Mouse (Mus musculus): ENCODE data around the gene Ndufa3. TPM values are rescaled to one million over a fixed set of nuclear protein-coding genes. Genes with fewer than 3 reads are reported as not detected.
"Not testable (repeated sequence)": the region's sequence is repeated elsewhere in the genome, so short reads cannot be mapped to it uniquely, and the experiment has no call there.

The Ndufa3 gene
- polyA plus RNA-seq, 1 experiment from 2014 or later: 440 TPM

- no peaks in the 10 kb centered on the region for H3K9me3 ChIP-seq
- H3K4me3 ChIP-seq: no peak overlapping the region
- 84% methylated on average over 3 of the region's 3 CpGs for WGBS
- no peaks in the 10 kb centered on the region for H3K4me1 ChIP-seq
- ATAC-seq (ENCODE audit: low FRiP score, low read depth): no peak
- H3K27me3 ChIP-seq: no peaks in the 10 kb centered on the region
- H3K9ac ChIP-seq: no peak overlapping the region
- no peak overlapping the region for H3K27ac ChIP-seq
- H3K4me2 ChIP-seq (replicated peaks): no peak overlapping the region
- no peaks in the 10 kb centered on the region for H3K36me3 ChIP-seq
Measured at GRCm38 (mm10) chr7:3590550-3590949, 26.6 kb upstream of the Ndufa3 start.

GRCm38 (mm10) chr7:3591534-3591933 lies 25.6 kb upstream of the Ndufa3 start:
- H3K9ac ChIP-seq: no peak overlapping the region
- 84% methylated on average over 1 of the region's 1 CpGs for WGBS
- no peak for ATAC-seq (ENCODE audit: low FRiP score, low read depth)

GRCm38 (mm10) chr7:3593855-3594254 lies 23.3 kb upstream of the Ndufa3 start:
- no peaks in the 10 kb centered on the region for H3K27me3 ChIP-seq
- no peak overlapping the region for H3K9ac ChIP-seq
- ATAC-seq (ENCODE audit: low FRiP score, low read depth): no peak
- no peak overlapping the region for H3K4me3 ChIP-seq
- H3K9me3 ChIP-seq: no peaks in the 10 kb centered on the region
- no peaks in the 10 kb centered on the region for H3K36me3 ChIP-seq
- no peaks in the 10 kb centered on the region for H3K4me1 ChIP-seq
- no peak overlapping the region for H3K4me2 ChIP-seq (replicated peaks)
- H3K27ac ChIP-seq: no peak overlapping the region

More at GRCm38 (mm10) chr7:3591534-3591933, 25.6 kb upstream of the Ndufa3 start:
- no peaks in the 10 kb centered on the region for H3K27me3 ChIP-seq
- no peak overlapping the region for H3K4me2 ChIP-seq (replicated peaks)
- H3K9me3 ChIP-seq: no peaks in the 10 kb centered on the region
- H3K27ac ChIP-seq: no peak overlapping the region
- no peaks in the 10 kb centered on the region for H3K4me1 ChIP-seq
- H3K36me3 ChIP-seq: no peaks in the 10 kb centered on the region
- no peak overlapping the region for H3K4me3 ChIP-seq

GRCm38 (mm10) chr7:3594686-3595085 lies 22.5 kb upstream of the Ndufa3 start:
- no peaks in the 10 kb centered on the region for H3K9me3 ChIP-seq
- no peak overlapping the region for H3K27ac ChIP-seq
- H3K27me3 ChIP-seq: no peaks in the 10 kb centered on the region
- H3K4me3 ChIP-seq: no peak overlapping the region
- H3K4me1 ChIP-seq: no peaks in the 10 kb centered on the region
- H3K36me3 ChIP-seq: no peaks in the 10 kb centered on the region
- 23% methylated on average over 5 of the region's 5 CpGs for WGBS
- ATAC-seq (ENCODE audit: low FRiP score, low read depth): no peak
- peak overlapping the region; percentile 17; the same call in 1 of the 2 replicates for H3K4me2 ChIP-seq (replicated peaks)
- H3K9ac ChIP-seq: no peak overlapping the region

GRCm38 (mm10) chr7:3595146-3595545 lies 22.0 kb upstream of the Ndufa3 start:
- Histone ChIP-seq H3K4me1 (no peaks in the 10 kb centered on the region), H3K4me2 (replicated peaks) (peak overlapping the region; percentile 17; the same call in 1 of the 2 replicates), H3K36me3 (no peaks in the 10 kb centered on the region), H3K9me3 (no peaks in the 10 kb centered on the region), H3K27me3 (no peaks in the 10 kb centered on the region), H3K9ac (no peak overlapping the region), H3K4me3 (no peak overlapping the region), H3K27ac (no peak overlapping the region)
- no peak for ATAC-seq (ENCODE audit: low FRiP score, low read depth)
- 10% methylated on average over 9 of the region's 9 CpGs for WGBS

GRCm38 (mm10) chr7:3597755-3598154 lies 19.4 kb upstream of the Ndufa3 start:
- not testable (repeated sequence) for H3K4me2 ChIP-seq (replicated peaks); H3K4me1 ChIP-seq; H3K27ac ChIP-seq; H3K9me3 ChIP-seq; H3K36me3 ChIP-seq; H3K9ac ChIP-seq; H3K27me3 ChIP-seq; H3K4me3 ChIP-seq; ATAC-seq (ENCODE audit: low FRiP score, low read depth)
- 47% methylated on average over 1 of the region's 1 CpGs for WGBS

- Histone ChIP-seq H3K4me1 (no peaks in the 10 kb centered on the region), H3K9ac (no peak overlapping the region), H3K4me2 (replicated peaks) (no peak overlapping the region), H3K36me3 (no peaks in the 10 kb centered on the region), H3K27me3 (no peaks in the 10 kb centered on the region), H3K27ac (no peak overlapping the region), H3K4me3 (no peak overlapping the region), H3K9me3 (no peaks in the 10 kb centered on the region)
- no peak for ATAC-seq (ENCODE audit: low FRiP score, low read depth)
- 15% methylated on average over 4 of the region's 4 CpGs for WGBS
Measured at GRCm38 (mm10) chr7:3601119-3601518, 16.1 kb upstream of the Ndufa3 start.

- Histone ChIP-seq H3K4me3 (no peak overlapping the region), H3K27me3 (no peaks in the 10 kb centered on the region), H3K9me3 (no peaks in the 10 kb centered on the region), H3K27ac (no peak overlapping the region), H3K4me2 (replicated peaks) (no peak overlapping the region), H3K36me3 (no peaks in the 10 kb centered on the region), H3K4me1 (no peaks in the 10 kb centered on the region), H3K9ac (no peak overlapping the region)
- no peak for ATAC-seq (ENCODE audit: low FRiP score, low read depth)
- WGBS: 28% methylated on average over 2 of the region's 2 CpGs
Measured at GRCm38 (mm10) chr7:3606798-3607197, 10.4 kb upstream of the Ndufa3 start.

- ATAC-seq (ENCODE audit: low FRiP score, low read depth): no peak
- WGBS: 69% methylated on average over 6 of the region's 6 CpGs
- H3K4me1 ChIP-seq: no peaks in the 10 kb centered on the region
Measured at GRCm38 (mm10) chr7:3607391-3607790, 9.8 kb upstream of the Ndufa3 start.

GRCm38 (mm10) chr7:3608668-3609067 lies 8.5 kb upstream of the Ndufa3 start:
- Histone ChIP-seq H3K4me1 (no peaks in the 10 kb centered on the region), H3K9ac (no peak overlapping the region), H3K9me3 (no peaks in the 10 kb centered on the region), H3K36me3 (no peaks in the 10 kb centered on the region), H3K27me3 (no peaks in the 10 kb centered on the region), H3K27ac (no peak overlapping the region), H3K4me2 (replicated peaks) (no peak overlapping the region), H3K4me3 (no peak overlapping the region)
- 93% methylated on average over 3 of the region's 3 CpGs for WGBS
- ATAC-seq (ENCODE audit: low FRiP score, low read depth): no peak

More at GRCm38 (mm10) chr7:3607391-3607790, 9.8 kb upstream of the Ndufa3 start:
- H3K4me3 ChIP-seq: no peak overlapping the region
- no peak overlapping the region for H3K9ac ChIP-seq
- H3K36me3 ChIP-seq: no peaks in the 10 kb centered on the region
- H3K9me3 ChIP-seq: no peaks in the 10 kb centered on the region
- no peak overlapping the region for H3K4me2 ChIP-seq (replicated peaks)
- no peak overlapping the region for H3K27ac ChIP-seq
- no peaks in the 10 kb centered on the region for H3K27me3 ChIP-seq

GRCm38 (mm10) chr7:3609082-3609481 lies 8.1 kb upstream of the Ndufa3 start:
- no peak overlapping the region for H3K9ac ChIP-seq

GRCm38 (mm10) chr7:3610437-3610836 lies 6.7 kb upstream of the Ndufa3 start:
- Histone ChIP-seq H3K9me3 (no peaks in the 10 kb centered on the region), H3K4me3 (no peak overlapping the region), H3K27ac (no peak overlapping the region), H3K9ac (no peak overlapping the region), H3K36me3 (no peaks in the 10 kb centered on the region), H3K4me1 (no peaks in the 10 kb centered on the region), H3K4me2 (replicated peaks) (no peak overlapping the region), H3K27me3 (no peaks in the 10 kb centered on the region)
- WGBS: 84% methylated on average over 3 of the region's 3 CpGs
- no peak for ATAC-seq (ENCODE audit: low FRiP score, low read depth)

More at GRCm38 (mm10) chr7:3609082-3609481, 8.1 kb upstream of the Ndufa3 start:
- no peaks in the 10 kb centered on the region for H3K9me3 ChIP-seq
- no peaks in the 10 kb centered on the region for H3K27me3 ChIP-seq
- H3K36me3 ChIP-seq: no peaks in the 10 kb centered on the region
- H3K27ac ChIP-seq: no peak overlapping the region
- no peak overlapping the region for H3K4me3 ChIP-seq
- no peak overlapping the region for H3K4me2 ChIP-seq (replicated peaks)
- WGBS: 42% methylated on average over 3 of the region's 3 CpGs
- no peak for ATAC-seq (ENCODE audit: low FRiP score, low read depth)
- no peaks in the 10 kb centered on the region for H3K4me1 ChIP-seq

GRCm38 (mm10) chr7:3611006-3611405 lies 6.2 kb upstream of the Ndufa3 start:
- H3K4me2 ChIP-seq (replicated peaks): no peak overlapping the region
- no peak overlapping the region for H3K27ac ChIP-seq
- no peaks in the 10 kb centered on the region for H3K9me3 ChIP-seq
- H3K9ac ChIP-seq: no peak overlapping the region
- no peaks in the 10 kb centered on the region for H3K4me1 ChIP-seq
- no peak for ATAC-seq (ENCODE audit: low FRiP score, low read depth)
- H3K4me3 ChIP-seq: no peak overlapping the region
- WGBS: 87% methylated on average over 13 of the region's 13 CpGs
- H3K36me3 ChIP-seq: no peaks in the 10 kb centered on the region
- H3K27me3 ChIP-seq: no peaks in the 10 kb centered on the region

All from limb, embryonic 13.5 days (tissue).